Mouse (Mus musculus) bone marrow macrophage, adult 2 months (primary cell): ENCODE data around the gene Lmod2. TPM values are rescaled to one million over a fixed set of nuclear protein-coding genes. Genes with fewer than 3 reads are reported as not detected.

Source experiments
- H3K27ac ChIP-seq: 2 replicates; pipeline ENCODE4 v1.5.1; 2012; ENCODE audit warnings: low read depth, low read length; ENCODE audit not compliant: insufficient read depth
- H3K4me1 ChIP-seq: 2 replicates; pipeline ENCODE4 v1.6.1; 2012; ENCODE audit warnings: low read length; ENCODE audit not compliant: control insufficient read depth, insufficient read depth
- H3K4me3 ChIP-seq: 2 replicates; pipeline ENCODE4 v1.5.1; 2012; ENCODE audit warnings: mild to moderate bottlenecking, low read length, moderate library complexity; ENCODE audit not compliant: insufficient read depth
- CTCF ChIP-seq: IDR thresholded peaks from 2 replicates; pipeline ENCODE4 v1.5.1; 2012; ENCODE audit warnings: low read depth, mild to moderate bottlenecking, low read length, moderate library complexity
- POLR2A ChIP-seq: IDR thresholded peaks from 2 replicates; pipeline ENCODE4 v1.6.1; 2012; ENCODE audit warnings: mild to moderate bottlenecking, low read depth, low read length, borderline replicate concordance
- polyA plus RNA-seq: library from polyadenylated mRNA; stranded (reverse); fragments of >200 nt; gene quantifications from 2 replicates; pipeline ENCODE4 v1.2.4, GENCODE M21; 2012; ENCODE audit not compliant: missing spikeins, insufficient read depth, insufficient read length

Lmod2 gene
- polyA plus RNA-seq, 1 experiment = not detected

GRCm38 (mm10) chr6:24571126-24571525 lies 26.4 kb upstream of the Lmod2 start:
- Histone ChIP-seq H3K27ac (no peak overlapping the region), H3K4me1 (no peaks in the 10 kb centered on the region), H3K4me3 (no peak overlapping the region)
- TF ChIP-seq CTCF = no peak
- TF ChIP-seq POLR2A = no peak

DNA sequence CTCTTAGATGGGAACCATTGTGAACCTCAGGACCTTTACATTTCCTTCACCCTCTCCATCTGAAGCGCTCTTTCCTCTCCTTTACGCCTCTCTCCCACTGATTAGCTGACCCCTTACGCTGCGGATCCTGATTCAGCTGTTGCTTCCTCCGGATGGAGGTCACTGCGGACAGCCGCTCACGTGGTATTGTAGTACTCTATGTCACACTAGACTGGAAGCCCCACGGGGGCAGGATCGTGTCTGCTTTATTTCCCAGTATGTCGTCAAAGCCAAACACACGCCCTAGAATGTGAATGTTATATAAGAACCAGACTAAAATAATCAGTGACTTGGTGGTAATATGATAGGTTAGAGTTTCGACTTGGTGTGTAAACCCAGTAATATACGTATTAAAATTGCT lies 25.1 kb upstream of the Lmod2 start:
- Histone ChIP-seq H3K4me1 (no peaks in the 10 kb centered on the region), H3K27ac (no peak overlapping the region)
- TF ChIP-seq POLR2A (no peak), CTCF (no peak)

DNA sequence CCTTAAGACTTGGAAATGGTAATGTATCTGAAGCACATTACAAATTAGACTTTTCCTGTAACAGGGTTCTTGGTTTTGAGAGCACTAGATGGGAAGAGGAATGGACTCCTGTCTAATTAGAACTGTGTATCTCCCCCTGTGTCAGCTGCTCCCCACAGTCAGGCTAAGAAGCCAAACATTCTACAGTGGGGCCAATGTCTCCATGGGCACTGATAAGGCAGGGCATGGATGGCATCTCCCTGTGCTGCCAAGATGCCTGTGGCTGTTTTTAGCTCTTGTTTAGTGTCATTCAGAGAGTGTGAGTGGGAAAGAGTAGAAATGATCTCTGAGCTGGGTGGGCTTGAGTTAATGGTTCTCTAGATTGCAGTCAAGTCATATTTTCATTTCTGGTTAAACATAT lies 24.2 kb upstream of the Lmod2 start:
- Histone ChIP-seq H3K4me3 (no peak overlapping the region), H3K4me1 (no peaks in the 10 kb centered on the region), H3K27ac (no peak overlapping the region)
- TF ChIP-seq POLR2A (no peak), CTCF (no peak)

More for the DNA sequence above, 25.1 kb upstream of the Lmod2 start:
- no peak overlapping the region for H3K4me3 ChIP-seq

DNA sequence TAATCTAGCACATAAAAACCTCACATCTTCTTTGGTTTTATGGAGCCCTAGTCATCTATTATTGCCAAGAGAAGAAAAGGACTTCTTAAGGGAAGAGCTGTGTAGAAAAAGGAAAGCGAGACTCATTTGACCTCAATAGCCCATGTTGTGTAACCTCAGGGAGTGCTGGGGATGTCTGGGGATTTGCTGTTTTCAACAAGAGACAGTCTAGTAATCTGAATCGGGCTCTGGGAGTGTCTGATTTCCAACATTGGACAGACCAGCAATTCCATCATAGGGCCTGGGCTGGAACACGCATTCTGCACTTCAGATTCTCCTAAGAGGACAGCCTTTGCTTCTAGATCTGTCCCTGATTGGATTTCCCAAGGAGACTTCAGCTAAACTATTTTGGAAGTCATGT lies 14.1 kb upstream of the Lmod2 start:
- Histone ChIP-seq H3K27ac (no peak overlapping the region), H3K4me1 (no peaks in the 10 kb centered on the region)
- TF ChIP-seq POLR2A (no peak), CTCF (no peak)

DNA sequence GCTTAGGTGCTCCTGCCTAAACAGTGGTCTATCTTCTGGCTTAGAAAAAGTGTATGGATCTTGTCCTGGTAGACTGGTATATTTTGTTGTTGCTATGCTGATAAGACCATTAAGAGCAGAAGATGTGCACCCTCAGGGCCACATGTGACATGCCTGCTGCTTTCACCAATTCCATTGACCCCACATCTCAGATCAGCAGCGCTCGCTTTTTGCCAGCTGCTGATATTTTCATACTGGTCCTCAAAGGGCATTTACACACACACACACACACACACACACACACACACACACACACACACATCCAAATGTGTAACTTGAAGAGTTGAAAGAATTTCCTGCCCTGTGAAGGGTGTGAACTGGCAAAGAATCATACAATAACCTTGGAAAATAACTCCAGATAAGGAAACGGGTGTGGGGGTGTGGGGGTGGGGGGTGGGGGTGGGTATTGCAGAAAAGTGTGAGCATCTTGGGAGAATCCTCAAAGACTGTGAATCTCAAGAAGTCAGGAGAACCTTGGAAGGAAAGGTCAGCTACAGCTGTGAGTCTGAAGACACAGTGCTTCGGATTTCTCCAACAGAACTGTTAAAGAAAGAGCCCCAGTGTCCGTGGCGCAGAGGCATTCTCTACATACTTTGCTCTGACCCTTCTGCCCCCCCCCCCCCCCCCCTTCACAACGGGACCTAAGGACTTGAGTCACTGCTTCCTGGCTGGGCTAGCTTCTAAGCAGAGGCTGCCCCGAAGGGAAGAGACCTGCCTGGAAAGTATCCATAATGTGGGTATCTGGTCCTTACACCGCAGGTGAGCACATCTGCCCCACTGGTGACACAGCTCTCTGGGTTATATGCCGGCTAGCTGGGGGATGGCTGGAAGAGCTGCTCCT lies 11.9 kb upstream of the Lmod2 start:
- no peak overlapping the region for H3K4me3 ChIP-seq
- no peak for TF ChIP-seq POLR2A
- no peak for TF ChIP-seq CTCF
- H3K4me1 ChIP-seq = no peaks in the 10 kb centered on the region
- no peak overlapping the region for H3K27ac ChIP-seq

More for the DNA sequence above, 14.1 kb upstream of the Lmod2 start:
- no peak overlapping the region for H3K4me3 ChIP-seq

DNA sequence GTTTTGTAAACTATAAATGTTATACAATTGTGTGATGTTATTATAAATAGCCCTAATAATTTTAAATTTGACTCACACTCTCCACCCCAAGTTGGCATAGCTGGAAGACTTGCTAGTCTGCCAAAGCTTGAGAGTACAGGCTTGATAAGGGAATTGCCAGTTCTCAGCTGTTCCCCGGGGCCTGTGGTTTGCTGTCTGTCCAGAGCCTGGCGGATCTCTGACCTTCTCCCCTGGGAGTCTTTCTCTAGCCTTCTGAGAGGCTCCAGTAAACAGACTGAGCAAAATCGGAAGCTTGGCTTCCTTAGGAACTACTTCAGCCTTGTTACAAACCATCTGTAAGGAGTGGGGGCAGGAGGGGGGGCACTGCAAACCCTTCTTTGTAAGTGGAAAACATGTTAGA lies 10.7 kb upstream of the Lmod2 start:
- H3K4me1 ChIP-seq = no peaks in the 10 kb centered on the region
- H3K4me3 ChIP-seq = no peak overlapping the region
- no peak for TF ChIP-seq CTCF
- no peak for TF ChIP-seq POLR2A
- no peak overlapping the region for H3K27ac ChIP-seq

DNA sequence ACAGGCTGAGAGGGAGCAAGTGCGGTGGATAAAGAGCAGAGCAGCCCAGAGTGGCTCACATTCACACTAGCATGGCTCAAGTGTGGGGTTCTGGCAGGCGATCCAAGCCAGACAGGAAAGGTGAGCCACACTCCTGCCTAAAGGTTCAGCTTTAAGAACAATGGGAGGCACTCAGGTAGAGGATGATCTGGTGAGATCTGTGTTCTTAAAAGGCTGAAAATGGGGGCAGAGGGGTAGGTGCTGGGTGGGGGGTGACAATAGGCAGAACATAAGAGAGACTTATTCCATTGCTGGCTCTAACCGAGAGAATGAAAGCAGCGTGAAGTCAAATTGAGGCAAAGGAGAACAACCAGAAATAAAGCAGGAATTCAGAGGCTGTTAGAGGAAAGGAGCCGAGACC lies 7.3 kb upstream of the Lmod2 start:
- Histone ChIP-seq H3K27ac (no peak overlapping the region), H3K4me1 (no peaks in the 10 kb centered on the region), H3K4me3 (no peak overlapping the region)
- TF ChIP-seq CTCF = no peak
- no peak for TF ChIP-seq POLR2A

- Histone ChIP-seq H3K27ac (no peak overlapping the region), H3K4me1 (no peaks in the 10 kb centered on the region), H3K4me3 (no peak overlapping the region)
- no peak for TF ChIP-seq POLR2A
- TF ChIP-seq CTCF = no peak
Observed at GRCm38 (mm10) chr6:24591525-24592218, 5.9 kb upstream of the Lmod2 start.

GRCm38 (mm10) chr6:24599179-24599578 lies 1.6 kb downstream of the Lmod2 start:
- Histone ChIP-seq H3K4me3 (no peak overlapping the region), H3K4me1 (peaks cover 7% of the 10 kb centered on the region)
- no peak for TF ChIP-seq POLR2A
- TF ChIP-seq CTCF = no peak

GRCm38 (mm10) chr6:24599639-24600038 lies 2.1 kb downstream of the Lmod2 start:
- TF ChIP-seq POLR2A (no peak), CTCF (no peak)
- H3K4me1 ChIP-seq = peaks cover 7% of the 10 kb centered on the region
- no peak overlapping the region for H3K4me3 ChIP-seq
- H3K27ac ChIP-seq = no peak overlapping the region

More at GRCm38 (mm10) chr6:24599179-24599578, 1.6 kb downstream of the Lmod2 start:
- H3K27ac ChIP-seq = no peak overlapping the region
